Mouse (Mus musculus) left cerebral cortex, postnatal 25 days (tissue): ENCODE measurements around the gene Arpc4. TPM values are rescaled to one million over a fixed set of nuclear protein-coding genes. Genes with fewer than 3 reads are reported as not detected.

ENCODE experiments used
- DNase-seq, 2 experiments: peaks; one replicate each; pipeline ENCODE4 v3.0.0; 2022; ENCODE audit warnings: low spot score in 2 of 2, mixed read lengths in 1 of 2
- intact Hi-C: fragments of 180-260 bp; cut with DNase I; formaldehyde crosslinking; loops from one replicate; pipeline ENCODE4 v1.15.1; 2025
- microRNA-seq, 2 experiments: library from miRNA; unstranded; fragments of <30 nt; microRNA quantifications; one replicate each; pipeline ENCODE4 v1.2.0; 2022
- total RNA-seq, 2 experiments: library from RNA; stranded (reverse); gene quantifications; 2 replicates each; pipeline ENCODE4 v1.2.3; 2021

The Arpc4 gene
- total RNA-seq, 2 experiments from 2014 or later: 259 to 284 TPM

DNA sequence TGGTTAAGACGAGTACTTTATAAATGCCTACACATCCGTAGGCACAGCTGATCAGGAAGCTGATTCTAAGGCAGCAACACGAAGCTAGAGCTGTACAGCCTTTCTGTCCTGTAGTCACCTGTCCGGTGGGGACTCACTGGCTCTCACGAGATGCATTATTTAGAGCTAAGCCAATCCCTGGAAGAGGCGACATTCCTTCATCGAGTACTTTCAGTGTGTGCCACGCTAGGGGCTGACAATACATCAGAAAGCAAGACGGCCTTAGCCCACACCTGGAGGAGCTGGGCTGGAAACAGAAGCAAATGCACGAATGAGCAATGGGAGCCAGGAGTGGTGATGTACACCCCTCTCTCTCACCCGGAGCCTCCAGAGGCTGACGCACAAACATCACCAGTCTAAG lies 59.2 kb downstream of the Arpc4 start:
- intact Hi-C loops: no loop called here
- no peak for DNase-seq

DNA sequence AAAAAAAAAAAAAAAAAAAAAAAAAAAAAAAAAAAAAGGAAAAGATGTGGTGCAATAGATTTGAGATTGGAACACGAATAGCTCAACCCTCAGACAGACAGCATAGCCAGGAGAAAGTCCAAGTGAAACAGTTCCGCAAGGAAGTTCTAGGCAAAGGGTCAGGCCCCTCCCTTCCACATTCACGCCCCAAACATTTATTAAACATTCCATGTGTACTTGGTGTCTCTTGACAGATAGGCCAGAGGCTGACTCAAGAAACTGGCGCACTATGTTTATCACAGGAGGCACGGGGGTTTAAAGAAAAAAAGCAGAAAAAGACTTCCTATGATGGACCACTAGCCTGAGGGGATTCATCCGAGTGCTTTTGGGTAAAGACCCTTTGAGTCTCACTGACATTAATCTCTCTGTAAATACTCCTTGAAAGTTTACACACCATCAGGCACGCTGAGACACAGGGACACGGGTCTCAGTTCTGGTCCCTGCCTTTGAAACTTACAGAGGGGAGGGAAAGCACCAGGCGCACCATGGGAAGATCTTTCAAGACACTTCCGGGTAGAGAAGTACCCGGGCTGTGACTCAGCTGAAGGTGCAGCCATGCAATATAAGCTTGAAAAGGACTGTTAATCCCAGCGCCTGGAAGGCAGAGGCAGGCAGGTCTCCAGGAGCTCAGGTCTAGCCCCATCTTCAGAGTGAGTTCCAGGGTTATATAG lies 61.0 kb downstream of the Arpc4 start:
- no peak for DNase-seq
- intact Hi-C loops: no loop called here

Small RNA genes lying within 50 kb of the gene (microRNA-seq; reads per million reads assigned to microRNA genes)
- gene Gm24387: 0 reads per million in 2 experiments

Other genes starting within 250 kb of the Arpc4 start
- 10 to 100 TPM; 82.9 to 92.8 TPM for gene Lhfpl4, start 182.7 kb upstream of the Arpc4 start, total RNA-seq
- 10 to 100 TPM; 14.4 to 16.6 TPM for gene Mtmr14, start 140.3 kb upstream of the Arpc4 start, total RNA-seq
- 10 to 100 TPM; 65.3 to 72.2 TPM for gene Cpne9, start 95.8 kb upstream of the Arpc4 start, total RNA-seq
- 10 to 100 TPM; 29.2 to 29.6 TPM for gene Brpf1, start 71.0 kb upstream of the Arpc4 start, total RNA-seq
- gene Ogg1, start 51.1 kb upstream of the Arpc4 start, total RNA-seq: 1 to 10 TPM; 6.0 to 6.1 TPM
- gene Camk1, start 34.1 kb upstream of the Arpc4 start, total RNA-seq: 100 to 1,000 TPM; 109 to 126 TPM
- 10 to 100 TPM; 48.3 to 51.5 TPM for gene Tada3, start 232 bp upstream of the Arpc4 start, total RNA-seq
- gene Ttll3, start 11.1 kb downstream of the Arpc4 start, total RNA-seq: 10 to 100 TPM; 11.5 to 13.1 TPM
- gene Rpusd3, start 41.2 kb downstream of the Arpc4 start, total RNA-seq: 10 to 100 TPM; 17.0 to 21.0 TPM
- not detected for gene Cidec, start 57.6 kb downstream of the Arpc4 start, total RNA-seq
- gene Jagn1, start 64.5 kb downstream of the Arpc4 start, total RNA-seq: 10 to 100 TPM; 40.9 to 47.4 TPM
- gene Il17re, start 80.4 kb downstream of the Arpc4 start, total RNA-seq: under 1 TPM; 0.34 to 0.66 TPM
- 1 to 10 TPM; 4.6 to 5.7 TPM for gene Il17rc, start 93.3 kb downstream of the Arpc4 start, total RNA-seq
- gene Creld1, start 105.2 kb downstream of the Arpc4 start, total RNA-seq: 100 to 1,000 TPM; 114 to 121 TPM
- gene Prrt3, start 123.8 kb downstream of the Arpc4 start, total RNA-seq: 10 to 100 TPM; 56.2 to 57.0 TPM
- gene Emc3, start 153.5 kb downstream of the Arpc4 start, total RNA-seq: 10 to 100 TPM; 82.5 to 83.2 TPM
- gene Fancd2, start 153.6 kb downstream of the Arpc4 start, total RNA-seq: 1 to 10 TPM; 1.9 to 2.1 TPM
- under 1 TPM; 0.25 to 0.34 TPM for gene Fancd2os, start 222.6 kb downstream of the Arpc4 start, total RNA-seq
- 100 to 1,000 TPM; 249 to 254 TPM for gene Brk1, start 226.7 kb downstream of the Arpc4 start, total RNA-seq
- gene Vhl, start 245.8 kb downstream of the Arpc4 start, total RNA-seq: 10 to 100 TPM; 50.4 to 51.4 TPM